Mouse (Mus musculus) heart, adult 2 months (tissue): ENCODE measurements around the gene Pde4d.

Experiments used
- CTCF ChIP-seq: fragments of 200-600 bp; IDR thresholded peaks from 2 replicates; pipeline ENCODE4 v1.8.1; 2022; ENCODE audit warnings: antibody characterized with exemption, mild to moderate bottlenecking, moderate library complexity
- EP300 ChIP-seq: fragments of 200-500 bp; IDR thresholded peaks from 2 replicates; pipeline ENCODE4 v1.6.1; 2011; ENCODE audit warnings: low read depth, low read length, control low read depth; ENCODE audit not compliant: insufficient read depth
- POLR2A ChIP-seq: fragments of 200-500 bp; IDR thresholded peaks from 2 replicates; pipeline ENCODE4 v1.6.1; 2011; ENCODE audit warnings: mild to moderate bottlenecking, low read depth, low read length, control low read depth; ENCODE audit not compliant: insufficient read depth

- TF ChIP-seq CTCF (no peak), POLR2A (no peak), EP300 (no peak)
Measured at GRCm38 (mm10) chr13:109774791-109775190, 1325.0 kb downstream of the Pde4d start.
